Mouse (Mus musculus): ENCODE results near the gene Gucd1. TPM values are rescaled to one million over a fixed set of nuclear protein-coding genes. Genes with fewer than 3 reads are reported as not detected.
"Not testable (repeated sequence)": the region's sequence is repeated elsewhere in the genome, so short reads cannot be mapped to it uniquely, and the experiment has no call there.

Gucd1 gene
- polyA plus RNA-seq, 1 experiment from 2014 or later = 46.9 TPM

GRCm38 (mm10) chr10:75411343-75412113 is 106.2 kb downstream of the Gucd1 start:
- H3K36me3 ChIP-seq (ENCODE audit: control insufficient read depth, insufficient read depth, low read length); H3K4me3 ChIP-seq (ENCODE audit: low read length); H3K4me2 ChIP-seq (replicated peaks; ENCODE audit: low read depth, low read length); H3K9me3 ChIP-seq (ENCODE audit: control insufficient read depth, low read length); H3K27ac ChIP-seq (ENCODE audit: low read depth, low read length); H3K4me1 ChIP-seq (ENCODE audit: control insufficient read depth, insufficient read depth, low read length); H3K27me3 ChIP-seq (ENCODE audit: control insufficient read depth, insufficient read depth, low read length); ATAC-seq (ENCODE audit: low FRiP score, low TSS enrichment): not testable (repeated sequence)
- H3K9ac ChIP-seq (ENCODE audit: low read depth, low read length) = peak overlapping the region; percentile 2; the same call in 1 of the 2 replicates
- WGBS = 55% methylated on average over 9 of the region's 10 CpGs

GRCm38 (mm10) chr10:75407741-75408140 is 110.0 kb downstream of the Gucd1 start:
- ATAC-seq (ENCODE audit: low FRiP score, low TSS enrichment) = no peak
- no peaks in the 10 kb centered on the region for H3K36me3 ChIP-seq (ENCODE audit: control insufficient read depth, insufficient read depth, low read length)
- no peak overlapping the region for H3K27ac ChIP-seq (ENCODE audit: low read depth, low read length)
- no peak overlapping the region for H3K4me2 ChIP-seq (replicated peaks; ENCODE audit: low read depth, low read length)
- no peaks in the 10 kb centered on the region for H3K9me3 ChIP-seq (ENCODE audit: control insufficient read depth, low read length)
- 0 out of 2 replicates have a peak, but pooled peaks cover 4% of the 10 kb centered on the region for H3K4me1 ChIP-seq (ENCODE audit: control insufficient read depth, insufficient read depth, low read length)
- H3K27me3 ChIP-seq (ENCODE audit: control insufficient read depth, insufficient read depth, low read length) = no peaks in the 10 kb centered on the region
- H3K4me3 ChIP-seq (ENCODE audit: low read length) = no peak overlapping the region
- WGBS = 81% methylated on average over 4 of the region's 4 CpGs
- H3K9ac ChIP-seq (ENCODE audit: low read depth, low read length) = no peak overlapping the region

- 47% methylated on average over 13 of the region's 13 CpGs for WGBS
- no peak for ATAC-seq (ENCODE audit: low FRiP score, low TSS enrichment)
- H3K9ac ChIP-seq (ENCODE audit: low read depth, low read length) = no peak overlapping the region
- 0 out of 2 replicates have a peak, but pooled peaks cover 4% of the 10 kb centered on the region for H3K4me1 ChIP-seq (ENCODE audit: control insufficient read depth, insufficient read depth, low read length)
- H3K4me2 ChIP-seq (replicated peaks; ENCODE audit: low read depth, low read length) = 0 out of 2 replicates have a peak overlapping the region, but pooled peaks have one; percentile 12
- no peaks in the 10 kb centered on the region for H3K9me3 ChIP-seq (ENCODE audit: control insufficient read depth, low read length)
- H3K27ac ChIP-seq (ENCODE audit: low read depth, low read length) = no peak overlapping the region
- no peaks in the 10 kb centered on the region for H3K27me3 ChIP-seq (ENCODE audit: control insufficient read depth, insufficient read depth, low read length)
- no peaks in the 10 kb centered on the region for H3K36me3 ChIP-seq (ENCODE audit: control insufficient read depth, insufficient read depth, low read length)
- no peak overlapping the region for H3K4me3 ChIP-seq (ENCODE audit: low read length)
Observed at GRCm38 (mm10) chr10:75406755-75407154, 111.0 kb downstream of the Gucd1 start.

- Histone ChIP-seq H3K36me3 (ENCODE audit: control insufficient read depth, insufficient read depth, low read length) (no peaks in the 10 kb centered on the region), H3K9me3 (ENCODE audit: control insufficient read depth, low read length) (no peaks in the 10 kb centered on the region), H3K4me3 (ENCODE audit: low read length) (no peak overlapping the region), H3K27ac (ENCODE audit: low read depth, low read length) (no peak overlapping the region), H3K4me2 (replicated peaks; ENCODE audit: low read depth, low read length) (no peak overlapping the region), H3K9ac (ENCODE audit: low read depth, low read length) (no peak overlapping the region), H3K27me3 (ENCODE audit: control insufficient read depth, insufficient read depth, low read length) (no peaks in the 10 kb centered on the region), H3K4me1 (ENCODE audit: control insufficient read depth, insufficient read depth, low read length) (0 out of 2 replicates have a peak, but pooled peaks cover under 1% of the 10 kb centered on the region)
- no peak for ATAC-seq (ENCODE audit: low FRiP score, low TSS enrichment)
- WGBS = 85% methylated on average over 8 of the region's 8 CpGs
Observed at GRCm38 (mm10) chr10:75405916-75406315, 111.9 kb downstream of the Gucd1 start.

- H3K36me3 ChIP-seq (ENCODE audit: control insufficient read depth, insufficient read depth, low read length) = no peaks in the 10 kb centered on the region
- no peak within 1 kb of the TSS for H3K9ac ChIP-seq (ENCODE audit: low read depth, low read length)
- ATAC-seq (ENCODE audit: low FRiP score, low TSS enrichment) = no peak
- no peak within 1 kb of the TSS for H3K27ac ChIP-seq (ENCODE audit: low read depth, low read length)
- H3K4me1 ChIP-seq (ENCODE audit: control insufficient read depth, insufficient read depth, low read length) = no peaks in the 10 kb centered on the region
- H3K4me3 ChIP-seq (ENCODE audit: low read length) = no peak within 1 kb of the TSS
- 82% methylated on average over 4 of the region's 4 CpGs for WGBS
- H3K4me2 ChIP-seq (replicated peaks; ENCODE audit: low read depth, low read length) = no peak within 1 kb of the TSS
- no peaks in the 10 kb centered on the region for H3K9me3 ChIP-seq (ENCODE audit: control insufficient read depth, low read length)
- no peaks in the 10 kb centered on the region for H3K27me3 ChIP-seq (ENCODE audit: control insufficient read depth, insufficient read depth, low read length)
Observed at GRCm38 (mm10) chr10:75400958-75401357, 116.8 kb downstream of the Gucd1 start, which contains the start of gene Upb1. Gene Upb1 (plus strand): TSS chr10:75401115.

GRCm38 (mm10) chr10:75396966-75397365 is 120.8 kb downstream of the Gucd1 start:
- WGBS = 57% methylated on average over 14 of the region's 14 CpGs

GRCm38 (mm10) chr10:75394796-75395195 is 123.0 kb downstream of the Gucd1 start:
- Histone ChIP-seq H3K4me3 (ENCODE audit: low read length) (no peak overlapping the region), H3K27ac (ENCODE audit: low read depth, low read length) (no peak overlapping the region), H3K4me1 (ENCODE audit: control insufficient read depth, insufficient read depth, low read length) (no peaks in the 10 kb centered on the region), H3K4me2 (replicated peaks; ENCODE audit: low read depth, low read length) (no peak overlapping the region), H3K36me3 (ENCODE audit: control insufficient read depth, insufficient read depth, low read length) (no peaks in the 10 kb centered on the region), H3K9ac (ENCODE audit: low read depth, low read length) (no peak overlapping the region), H3K9me3 (ENCODE audit: control insufficient read depth, low read length) (no peaks in the 10 kb centered on the region), H3K27me3 (ENCODE audit: control insufficient read depth, insufficient read depth, low read length) (no peaks in the 10 kb centered on the region)
- ATAC-seq (ENCODE audit: low FRiP score, low TSS enrichment) = no peak
- 86% methylated on average over 8 of the region's 8 CpGs for WGBS

More at GRCm38 (mm10) chr10:75396966-75397365, 120.8 kb downstream of the Gucd1 start:
- H3K4me2 ChIP-seq (replicated peaks; ENCODE audit: low read depth, low read length) = no peak overlapping the region
- ATAC-seq (ENCODE audit: low FRiP score, low TSS enrichment) = no peak
- no peaks in the 10 kb centered on the region for H3K4me1 ChIP-seq (ENCODE audit: control insufficient read depth, insufficient read depth, low read length)
- H3K9me3 ChIP-seq (ENCODE audit: control insufficient read depth, low read length) = no peaks in the 10 kb centered on the region
- no peak overlapping the region for H3K4me3 ChIP-seq (ENCODE audit: low read length)
- no peaks in the 10 kb centered on the region for H3K36me3 ChIP-seq (ENCODE audit: control insufficient read depth, insufficient read depth, low read length)
- no peaks in the 10 kb centered on the region for H3K27me3 ChIP-seq (ENCODE audit: control insufficient read depth, insufficient read depth, low read length)
- H3K27ac ChIP-seq (ENCODE audit: low read depth, low read length) = no peak overlapping the region
- no peak overlapping the region for H3K9ac ChIP-seq (ENCODE audit: low read depth, low read length)

GRCm38 (mm10) chr10:75390832-75391231 is 126.9 kb downstream of the Gucd1 start:
- Histone ChIP-seq H3K4me1 (ENCODE audit: control insufficient read depth, insufficient read depth, low read length) (no peaks in the 10 kb centered on the region), H3K27ac (ENCODE audit: low read depth, low read length) (no peak overlapping the region), H3K27me3 (ENCODE audit: control insufficient read depth, insufficient read depth, low read length) (no peaks in the 10 kb centered on the region), H3K4me2 (replicated peaks; ENCODE audit: low read depth, low read length) (no peak overlapping the region), H3K9me3 (ENCODE audit: control insufficient read depth, low read length) (no peaks in the 10 kb centered on the region), H3K9ac (ENCODE audit: low read depth, low read length) (no peak overlapping the region), H3K36me3 (ENCODE audit: control insufficient read depth, insufficient read depth, low read length) (no peaks in the 10 kb centered on the region), H3K4me3 (ENCODE audit: low read length) (no peak overlapping the region)
- WGBS = 86% methylated on average over 4 of the region's 4 CpGs
- ATAC-seq (ENCODE audit: low FRiP score, low TSS enrichment) = no peak

- no peaks in the 10 kb centered on the region for H3K36me3 ChIP-seq (ENCODE audit: control insufficient read depth, insufficient read depth, low read length)
- H3K9ac ChIP-seq (ENCODE audit: low read depth, low read length) = no peak overlapping the region
- ATAC-seq (ENCODE audit: low FRiP score, low TSS enrichment) = no peak
- H3K27ac ChIP-seq (ENCODE audit: low read depth, low read length) = no peak overlapping the region
- 93% methylated on average over 2 of the region's 2 CpGs for WGBS
- H3K9me3 ChIP-seq (ENCODE audit: control insufficient read depth, low read length) = no peaks in the 10 kb centered on the region
- H3K4me2 ChIP-seq (replicated peaks; ENCODE audit: low read depth, low read length) = no peak overlapping the region
- no peaks in the 10 kb centered on the region for H3K4me1 ChIP-seq (ENCODE audit: control insufficient read depth, insufficient read depth, low read length)
- no peak overlapping the region for H3K4me3 ChIP-seq (ENCODE audit: low read length)
- H3K27me3 ChIP-seq (ENCODE audit: control insufficient read depth, insufficient read depth, low read length) = no peaks in the 10 kb centered on the region
Observed at GRCm38 (mm10) chr10:75390156-75390555, 127.6 kb downstream of the Gucd1 start.

Data from kidney, embryonic 14.5 days (tissue).